Mouse (Mus musculus) spleen, adult 2 months (tissue): Measurements from ENCODE around the gene Dgkz.

Experiments used
- CTCF ChIP-seq: fragments of 200-500 bp; IDR thresholded peaks from 2 replicates; pipeline ENCODE4 v1.5.1; 2011; ENCODE audit warnings: mild to moderate bottlenecking, inconsistent platforms; ENCODE audit not compliant: insufficient read depth, insufficient read length, insufficient replicate concordance; ENCODE audit errors: extremely low read depth
- POLR2A ChIP-seq: fragments of 200-500 bp; IDR thresholded peaks from 2 replicates; pipeline ENCODE4 v1.6.1; 2011; ENCODE audit warnings: low read depth, low read length, inconsistent platforms

DNA sequence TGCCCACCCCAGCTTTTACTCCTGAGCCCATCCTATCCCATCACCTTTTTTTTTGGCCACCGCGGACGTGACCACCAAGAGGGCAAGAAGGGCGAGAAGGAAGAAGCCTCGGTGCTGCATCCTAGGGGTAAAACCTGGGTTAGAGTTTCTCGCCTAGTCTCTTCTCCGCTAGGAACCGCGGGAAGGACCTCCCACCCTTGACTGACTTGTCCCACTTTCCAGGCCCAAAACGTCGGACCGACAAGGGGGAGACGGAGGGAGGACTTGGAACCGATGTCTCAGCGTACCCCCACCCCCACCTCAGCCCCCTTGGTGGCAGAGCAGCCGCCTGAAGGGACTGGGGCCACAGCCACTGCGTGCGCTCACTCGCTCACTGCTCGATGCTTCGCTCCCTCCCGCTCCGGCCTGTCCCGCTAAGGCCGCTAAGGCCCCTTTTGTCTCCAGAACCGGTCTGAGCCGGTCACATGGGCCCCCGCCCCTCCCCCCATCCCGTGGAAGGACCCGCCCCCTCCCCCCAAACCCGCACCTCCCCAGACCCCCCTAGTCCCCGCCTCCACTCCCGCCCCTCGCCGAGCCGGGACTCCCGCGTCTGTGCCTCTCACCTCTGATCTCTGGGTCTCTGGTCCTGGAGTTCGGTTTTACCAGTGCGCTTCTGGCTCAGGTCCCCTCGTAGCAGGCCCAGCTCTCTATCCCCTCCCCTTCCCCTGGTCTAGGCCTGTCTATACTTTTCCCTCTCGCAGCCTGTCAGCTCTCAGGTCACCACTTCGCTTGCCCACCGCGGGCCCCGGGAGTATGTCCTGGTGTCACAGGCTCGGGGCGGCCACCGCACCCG, 44.1 kb downstream of the Dgkz start:
- no peak for TF ChIP-seq CTCF
- TF ChIP-seq POLR2A, result no peak
